Mouse (Mus musculus) skeletal muscle tissue, adult 2 months (tissue): Measurements from ENCODE around the gene Fam161b.
"Not testable (repeated sequence)": the region's sequence is repeated elsewhere in the genome, so short reads cannot be mapped to it uniquely, and the experiment has no call there.

Experiments
- DNase-seq: peaks from one replicate; pipeline ENCODE4 v3.0.0-alpha.2; 2012; ENCODE audit warnings: low read depth, low spot score

Fam161b gene

DNA sequence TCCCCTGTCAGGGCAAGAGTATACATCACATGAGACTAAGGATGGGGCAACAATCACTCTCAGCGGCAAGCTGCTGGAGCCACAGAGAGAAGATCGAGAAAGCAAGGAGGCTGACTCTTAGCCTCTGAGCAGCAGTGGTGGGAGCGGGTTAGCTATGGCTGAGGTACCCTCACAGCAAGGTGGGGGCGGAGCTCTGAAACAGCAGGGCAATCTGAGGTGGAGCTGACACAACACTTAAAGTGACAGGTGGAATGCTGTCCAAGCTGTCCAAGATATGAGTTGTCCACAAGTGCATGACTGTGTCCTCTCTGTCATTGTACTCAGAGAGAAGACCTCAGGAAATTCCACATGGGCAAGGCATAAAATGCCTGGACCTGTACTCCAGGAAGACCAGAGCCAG is 20.7 kb upstream of the Fam161b start:
- DNase-seq: no peak

DNA sequence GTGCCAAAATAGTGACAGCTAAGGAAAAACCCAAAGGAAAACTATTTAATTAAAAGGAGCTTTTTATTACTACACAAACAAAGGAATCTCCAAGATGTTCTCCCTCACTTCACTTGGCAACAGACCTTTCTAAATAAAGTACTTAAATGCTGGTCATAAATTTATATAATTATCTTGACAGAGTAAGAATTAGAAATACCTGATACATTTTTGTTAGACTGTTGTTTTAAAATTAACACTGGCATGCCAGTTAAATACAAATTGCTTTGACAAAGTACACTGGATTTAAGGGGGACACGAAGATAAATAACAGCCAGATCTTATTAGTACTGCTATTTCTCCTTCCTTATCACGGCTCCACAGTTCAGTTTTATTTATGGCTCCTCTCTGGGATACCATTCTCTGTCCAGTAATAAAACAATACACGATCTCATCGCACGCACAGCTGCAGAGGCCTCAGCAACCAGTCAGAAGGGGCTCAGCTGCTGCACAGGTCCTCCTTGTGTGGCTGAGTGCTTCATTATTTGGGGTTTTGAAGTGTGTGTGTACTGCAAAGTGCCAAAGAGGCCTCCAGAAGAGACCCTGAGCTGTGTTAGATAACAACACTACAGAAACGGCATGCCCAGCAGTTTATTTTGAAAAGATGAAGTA is 12.3 kb upstream of the Fam161b start:
- no peak for DNase-seq

DNA sequence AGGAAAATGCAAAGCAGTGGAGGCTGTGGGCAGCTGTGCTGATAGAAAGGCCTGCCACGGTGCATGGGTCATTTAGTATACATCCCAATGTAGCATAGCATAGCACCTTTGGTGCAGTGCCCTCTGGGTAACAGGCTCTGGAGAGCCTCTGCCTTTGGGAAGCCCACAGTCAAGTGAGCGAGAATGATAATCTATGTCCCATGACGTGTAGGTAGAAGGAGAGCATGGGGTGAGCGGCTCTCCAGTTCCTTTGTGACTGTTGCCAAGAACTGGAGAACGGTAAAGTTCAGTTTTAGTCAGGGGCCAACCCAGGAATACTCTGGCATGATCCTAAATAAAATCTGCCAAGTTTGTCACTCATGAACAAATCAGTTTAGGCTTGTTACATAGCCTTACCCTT is 10.0 kb upstream of the Fam161b start:
- no peak for DNase-seq

- DNase-seq: no peak
Observed at GRCm38 (mm10) chr12:84366971-84367370, 5.3 kb upstream of the Fam161b start.

GRCm38 (mm10) chr12:84365137-84365536 is 3.5 kb upstream of the Fam161b start:
- no peak for DNase-seq

DNA sequence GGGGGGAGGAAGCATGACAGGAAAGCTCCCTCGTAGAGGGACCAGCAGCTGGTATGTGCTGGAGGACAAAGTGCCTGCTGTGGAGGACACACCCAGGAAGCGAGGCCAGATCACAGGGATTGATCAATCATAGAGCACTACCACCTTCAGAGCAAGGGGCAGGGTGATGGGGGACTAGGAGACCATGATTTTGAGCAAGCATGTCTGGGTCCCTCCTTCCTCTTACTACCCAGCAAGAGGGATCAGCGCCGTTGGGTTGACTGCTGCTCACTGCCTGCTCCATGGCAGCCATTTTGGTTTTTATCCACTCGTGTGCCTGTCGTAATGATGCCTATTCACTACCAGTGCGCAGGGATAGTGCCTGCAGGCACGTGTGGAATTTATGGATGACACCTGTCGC is 2.7 kb upstream of the Fam161b start:
- no peak for DNase-seq

DNA sequence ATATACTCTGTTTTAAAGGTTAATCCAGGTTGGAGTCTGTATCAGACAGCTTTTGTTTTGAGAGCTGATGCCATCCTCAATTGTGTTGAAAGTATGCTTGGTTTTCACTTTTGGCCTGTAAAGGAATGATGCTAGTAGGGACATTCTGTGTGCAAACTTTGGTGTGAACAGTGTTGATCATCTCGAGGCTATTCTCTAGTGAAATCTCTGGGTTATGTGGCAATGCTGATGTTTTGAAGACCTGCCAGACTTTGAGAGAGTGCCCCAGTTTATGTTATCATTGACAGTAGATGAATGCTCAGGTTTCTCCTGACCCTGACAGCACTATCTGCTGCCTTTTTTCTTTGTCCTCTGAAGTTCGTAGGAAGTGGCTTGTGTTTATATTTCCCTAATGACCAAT is 1.2 kb upstream of the Fam161b start:
- no peak for DNase-seq

DNA sequence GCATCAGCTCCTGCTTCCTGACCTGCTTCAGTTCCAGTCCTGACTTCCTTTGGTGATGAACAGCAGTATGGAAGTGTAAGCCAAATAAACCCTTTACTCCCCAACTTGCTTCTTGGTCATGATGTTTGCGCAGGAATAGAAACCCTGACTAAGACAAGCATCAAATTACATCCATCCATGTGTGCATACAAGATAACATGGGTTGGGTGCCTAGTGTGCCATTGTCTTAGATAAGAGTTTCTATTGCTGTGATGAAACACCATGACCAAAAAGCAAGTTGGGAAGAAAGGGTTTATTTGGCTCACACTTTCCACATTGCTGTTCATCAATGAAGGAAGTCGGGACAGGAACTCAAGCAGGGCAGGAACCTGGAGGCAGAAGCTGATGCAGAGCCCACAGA is 2.9 kb downstream of the Fam161b start:
- DNase-seq: not testable (repeated sequence)

- no peak for DNase-seq
Observed at GRCm38 (mm10) chr12:84347192-84347591, 14.4 kb downstream of the Fam161b start.

DNA sequence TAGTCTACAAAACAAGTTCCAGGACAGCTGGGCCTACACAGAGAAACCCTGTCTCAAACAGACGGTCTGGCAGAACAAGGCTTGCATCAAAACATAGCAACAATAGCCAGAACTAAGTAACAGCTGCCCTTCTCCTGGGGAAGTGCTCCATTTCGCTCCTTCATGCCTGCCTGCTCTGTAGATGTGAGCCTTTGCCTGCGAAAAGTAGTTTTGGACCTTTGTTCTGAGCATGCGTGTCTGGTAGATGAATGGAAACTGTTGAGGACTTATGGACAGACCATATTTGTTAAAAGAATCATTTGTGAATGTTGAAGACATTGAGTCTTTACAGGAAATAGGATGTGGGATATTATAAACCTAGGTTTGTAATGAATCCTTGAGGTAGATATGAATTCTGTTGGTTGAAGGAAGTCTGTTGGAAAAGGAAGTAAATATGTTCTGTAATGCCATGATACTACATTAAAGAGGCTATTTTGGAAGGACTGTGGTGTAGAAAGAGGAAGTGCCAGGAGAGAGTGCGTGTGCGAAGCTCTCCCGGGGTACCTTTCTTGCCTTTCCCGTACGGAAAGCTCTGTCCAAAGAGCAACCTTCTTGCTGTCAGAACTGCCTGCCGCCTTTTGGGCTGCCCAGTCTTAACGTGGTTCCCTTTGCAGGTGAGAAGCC is 24.5 kb downstream of the Fam161b start:
- no peak for DNase-seq

DNA sequence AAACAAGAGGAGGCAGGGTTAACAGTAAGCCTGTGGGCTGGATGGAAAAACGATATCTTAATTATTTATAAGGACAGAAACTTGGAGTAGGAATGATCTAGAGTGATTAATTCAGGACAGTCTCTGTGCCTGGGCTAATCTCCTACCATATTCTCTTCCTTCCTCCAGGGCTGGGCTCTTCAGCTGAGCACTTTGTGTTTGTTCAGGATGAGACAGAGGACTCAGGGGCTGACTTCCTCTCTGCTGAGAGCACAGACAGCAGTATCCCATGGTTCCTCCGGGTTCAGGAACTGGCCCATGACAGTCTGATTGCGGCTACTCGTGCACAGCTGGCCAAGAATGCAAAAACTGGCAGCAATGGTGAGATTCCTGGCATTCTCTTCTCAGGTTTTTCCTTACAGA is 34.5 kb downstream of the Fam161b start:
- DNase-seq: no peak

- peak; percentile 84 for DNase-seq
Observed at GRCm38 (mm10) chr12:84316721-84317621, 44.7 kb downstream of the Fam161b start, which contains the start of gene Zfp410. Zfp410 (plus strand) TSS chr12:84316852.

- DNase-seq: peak; percentile 8
Observed at GRCm38 (mm10) chr12:84316006-84316405, 45.6 kb downstream of the Fam161b start.

- no peak for DNase-seq
Observed at GRCm38 (mm10) chr12:84311306-84311705, 50.3 kb downstream of the Fam161b start.

DNA sequence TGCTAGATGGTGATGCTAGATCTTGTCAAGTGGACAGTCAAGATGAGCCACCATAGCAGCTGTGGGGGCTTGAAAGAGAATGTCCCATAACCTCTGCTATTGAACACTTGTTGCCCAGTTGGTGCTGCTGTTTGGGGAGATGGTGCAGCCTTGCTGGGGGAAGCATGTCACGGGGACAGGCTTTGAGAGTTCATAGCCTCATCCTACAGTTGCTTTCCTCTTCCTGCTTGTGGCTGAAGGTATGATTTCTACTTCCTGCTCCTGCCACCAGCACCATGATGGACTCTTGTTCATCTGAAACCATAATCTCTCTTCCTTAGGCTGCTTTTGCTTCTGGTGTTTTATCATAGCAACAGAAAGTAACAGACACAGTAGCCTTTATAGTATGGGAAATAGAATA is 57.1 kb downstream of the Fam161b start:
- no peak for DNase-seq

GRCm38 (mm10) chr12:84304101-84304500 is 57.5 kb downstream of the Fam161b start:
- no peak for DNase-seq

- DNase-seq: no peak
Observed at GRCm38 (mm10) chr12:84299265-84299664, 62.4 kb downstream of the Fam161b start.

- DNase-seq: no peak
Observed at GRCm38 (mm10) chr12:84297851-84298250, 63.8 kb downstream of the Fam161b start.
